Mouse (Mus musculus) erythroid progenitor cell, adult 5-6 weeks (primary cell): ENCODE results near the gene Cacng7. TPM values are rescaled to one million over a fixed set of nuclear protein-coding genes. Genes with fewer than 3 reads are reported as not detected.

Source experiments
- ATAC-seq: replicated peaks from 2 replicates; pipeline ENCODE4 v1.8.0; 2016; ENCODE audit warnings: moderate number of reproducible peaks, mild to moderate bottlenecking, moderate TSS enrichment, inconsistent platforms; ENCODE audit not compliant: poor library complexity, low FRiP score, severe bottlenecking
- total RNA-seq, 2 experiments: library from RNA; stranded (forward) in 1 of 2; stranded (reverse) in 1 of 2; fragments of 150-400 nt in 1 of 2; fragments of 186-747, 209-891 nt in 1 of 2; gene quantifications; 2 replicates each; pipeline versions ENCODE4 v1.2.3 to v1.2.4; 2015 to 2017; ENCODE audit warnings: low replicate concordance in 2 of 2

Cacng7 gene
- total RNA-seq, 2 experiments from 2014 or later, result not detected

GRCm38 (mm10) chr7:3301628-3302555 lies 30.9 kb upstream of the Cacng7 start:
- no peak for ATAC-seq

DNA sequence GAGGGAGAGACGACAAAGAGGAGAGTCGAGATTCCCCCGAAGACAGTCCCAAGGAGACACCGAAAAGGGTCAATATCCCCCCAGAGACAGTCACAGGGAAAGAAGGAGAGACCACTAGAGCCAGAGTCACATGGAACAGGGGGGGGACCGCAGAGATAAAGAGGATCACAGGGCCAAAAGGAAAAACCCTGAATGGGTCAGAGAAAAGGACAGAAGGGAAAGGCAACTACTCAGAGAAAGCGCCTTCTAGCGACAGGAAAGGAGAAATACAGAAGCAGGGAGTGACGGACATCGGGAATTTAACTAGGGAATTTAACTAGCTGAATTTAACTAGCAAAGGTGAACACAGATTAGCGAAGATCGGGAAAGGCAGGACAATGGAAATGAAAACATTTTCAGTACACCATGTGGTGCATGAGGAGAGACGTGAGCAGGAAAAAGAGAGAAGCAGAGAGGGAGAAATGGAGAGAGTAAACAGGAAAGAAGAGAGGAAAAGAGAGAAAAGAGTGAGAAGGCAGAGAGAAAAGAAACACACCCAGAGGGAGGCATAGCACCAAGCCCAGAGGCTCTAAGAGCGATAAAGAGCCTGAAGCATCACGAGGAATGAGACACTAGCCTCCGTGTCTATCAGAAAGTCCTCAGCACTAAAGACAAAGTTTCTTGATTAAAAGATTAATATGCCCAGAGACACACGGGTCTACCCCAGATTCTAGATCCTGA lies 30.0 kb upstream of the Cacng7 start:
- ATAC-seq, result no peak

DNA sequence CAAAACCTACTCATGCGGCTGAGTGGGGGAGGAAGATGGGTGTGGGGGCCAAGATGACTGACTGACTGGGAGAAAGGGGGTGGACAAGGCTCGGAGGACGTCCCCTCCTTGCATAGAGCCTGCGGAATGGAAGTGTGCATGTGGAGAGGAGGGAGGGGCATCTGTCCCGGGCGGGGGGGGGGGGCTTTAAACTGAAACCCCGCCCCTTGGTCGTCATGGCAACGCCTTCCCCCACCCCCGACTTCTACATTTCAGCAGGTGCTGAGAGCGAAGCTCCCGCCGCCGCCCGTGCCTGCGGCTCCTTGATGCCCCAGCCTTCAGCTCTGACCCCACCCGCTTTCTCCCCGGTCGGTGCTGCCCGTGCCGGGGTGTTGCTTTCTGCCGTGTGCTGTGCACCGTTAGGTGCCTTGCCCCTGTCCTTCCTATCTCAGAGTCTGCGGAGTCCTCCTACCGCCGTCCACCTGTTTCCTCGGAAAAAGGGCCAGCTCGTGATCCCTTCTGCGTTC lies 29.4 kb upstream of the Cacng7 start:
- ATAC-seq, result no peak

DNA sequence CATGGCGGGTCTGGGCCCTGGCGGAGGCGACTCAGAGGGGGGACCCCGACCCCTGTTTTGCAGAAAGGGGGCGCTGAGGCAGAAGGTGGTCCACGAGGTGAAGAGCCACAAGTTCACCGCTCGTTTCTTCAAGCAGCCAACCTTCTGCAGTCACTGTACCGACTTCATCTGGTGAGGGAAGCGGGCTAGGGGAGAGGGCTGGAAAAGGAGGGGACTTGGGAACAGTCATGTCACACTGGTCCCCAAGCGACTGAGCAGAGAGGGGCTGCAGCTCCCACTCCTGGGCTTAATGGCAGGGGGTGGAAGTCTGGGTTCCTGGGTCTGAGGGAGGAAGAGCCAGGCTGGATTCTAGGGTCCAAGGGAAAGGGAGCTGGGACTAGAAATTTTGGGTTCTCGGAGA lies 29.0 kb upstream of the Cacng7 start:
- ATAC-seq, result no peak

GRCm38 (mm10) chr7:3304298-3304697 lies 28.5 kb upstream of the Cacng7 start:
- no peak for ATAC-seq

GRCm38 (mm10) chr7:3306400-3306799 lies 26.4 kb upstream of the Cacng7 start:
- no peak for ATAC-seq

- no peak for ATAC-seq
Observed at GRCm38 (mm10) chr7:3308646-3309045, 24.1 kb upstream of the Cacng7 start.

DNA sequence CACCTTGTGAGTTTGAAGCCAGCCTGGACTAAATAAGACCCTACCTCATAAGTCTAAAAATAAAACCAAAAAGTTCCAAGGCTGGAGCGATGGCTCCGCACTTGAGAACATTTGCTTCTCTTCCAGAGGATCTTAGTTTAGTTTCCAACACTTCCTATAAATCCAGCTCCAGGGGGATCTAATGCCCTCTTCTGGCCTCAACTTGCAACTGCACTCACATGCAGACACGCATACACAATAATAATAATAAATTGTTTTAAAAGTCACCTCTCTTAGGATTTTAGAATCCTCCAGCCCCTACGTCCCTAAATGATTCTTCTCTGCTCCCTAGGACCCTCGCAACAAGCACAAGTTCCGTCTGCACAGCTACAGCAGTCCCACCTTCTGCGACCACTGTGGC lies 22.5 kb upstream of the Cacng7 start:
- no peak for ATAC-seq

DNA sequence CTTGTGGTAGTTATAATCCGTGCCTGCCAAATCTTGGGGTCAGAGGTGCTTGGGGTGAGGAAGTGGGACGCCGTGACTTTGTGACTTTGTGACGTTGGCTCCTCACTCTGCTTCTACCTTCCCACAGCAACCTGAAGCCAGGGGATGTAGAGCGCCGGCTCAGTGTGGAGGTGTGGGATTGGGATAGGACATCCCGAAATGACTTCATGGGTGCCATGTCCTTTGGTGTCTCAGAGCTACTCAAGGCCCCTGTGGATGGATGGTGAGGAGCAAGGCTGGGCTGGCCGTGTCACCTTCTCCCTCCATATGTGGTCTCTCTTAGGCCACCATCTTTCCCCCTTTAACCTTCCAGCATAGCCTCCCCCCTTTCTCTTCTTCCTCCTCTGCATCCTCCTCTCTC lies 19.2 kb upstream of the Cacng7 start:
- no peak for ATAC-seq

DNA sequence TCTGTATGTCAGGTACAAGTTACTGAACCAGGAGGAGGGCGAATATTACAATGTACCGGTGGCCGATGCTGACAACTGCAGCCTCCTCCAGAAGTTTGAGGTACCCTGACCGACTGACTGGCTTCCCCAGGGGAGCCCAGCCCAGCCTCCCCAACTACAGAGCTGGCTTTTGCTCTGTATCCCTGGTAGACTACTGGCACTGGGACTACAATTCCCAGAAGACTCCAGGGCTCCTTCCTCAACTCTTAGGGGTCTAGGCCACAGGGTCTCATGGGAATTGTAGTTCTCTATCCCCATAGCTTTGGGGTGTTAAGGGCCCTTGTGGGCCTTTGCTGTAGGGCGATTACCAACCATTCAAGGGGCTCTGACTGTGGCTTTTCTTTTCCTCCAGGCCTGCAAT lies 18.6 kb upstream of the Cacng7 start:
- ATAC-seq, result no peak

DNA sequence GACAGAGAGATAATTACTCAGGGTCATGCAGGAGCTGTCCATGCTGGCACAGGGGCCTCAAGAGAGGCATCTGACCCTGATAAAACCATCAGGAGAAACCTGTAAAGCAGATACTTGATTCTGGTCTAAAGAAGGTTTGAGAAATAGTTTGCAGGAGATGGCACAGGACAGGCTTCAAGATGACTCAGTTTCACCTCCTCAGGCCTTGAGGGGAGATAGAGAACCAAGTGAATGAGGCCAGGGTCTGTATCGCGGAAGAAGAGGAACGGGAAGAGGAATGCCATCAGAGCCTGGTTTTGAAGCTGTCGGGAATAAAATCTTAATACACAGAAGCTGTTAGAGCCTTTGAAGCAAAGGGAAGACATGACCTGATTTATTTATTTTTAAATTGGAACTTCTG lies 15.1 kb upstream of the Cacng7 start:
- no peak for ATAC-seq

- ATAC-seq, result no peak
Observed at GRCm38 (mm10) chr7:3320856-3321255, 11.9 kb upstream of the Cacng7 start.

DNA sequence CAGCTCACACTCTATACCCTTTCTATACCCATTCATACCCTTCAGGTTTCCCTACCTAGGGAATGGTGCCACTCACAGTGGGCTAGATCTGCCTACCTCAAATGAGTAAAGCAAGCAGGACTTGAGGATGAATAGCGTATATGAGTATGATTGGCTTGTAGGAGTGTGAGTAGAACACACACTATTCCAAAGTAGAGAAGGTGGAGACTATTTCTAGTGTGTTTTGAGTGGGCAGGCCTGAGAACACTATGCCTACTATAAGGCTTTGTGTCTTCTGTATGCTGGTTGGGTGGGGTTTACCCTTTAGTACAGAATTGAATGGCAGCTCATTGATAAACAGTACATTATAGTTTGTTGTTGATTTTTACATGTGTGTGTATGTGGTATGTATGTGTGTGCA lies 8.9 kb upstream of the Cacng7 start:
- no peak for ATAC-seq

GRCm38 (mm10) chr7:3327961-3328360 lies 4.8 kb upstream of the Cacng7 start:
- ATAC-seq, result no peak

- peak; percentile 54; the same call in 1 of the 2 replicates for ATAC-seq
Observed at GRCm38 (mm10) chr7:3329776-3330546, 2.8 kb upstream of the Cacng7 start.

DNA sequence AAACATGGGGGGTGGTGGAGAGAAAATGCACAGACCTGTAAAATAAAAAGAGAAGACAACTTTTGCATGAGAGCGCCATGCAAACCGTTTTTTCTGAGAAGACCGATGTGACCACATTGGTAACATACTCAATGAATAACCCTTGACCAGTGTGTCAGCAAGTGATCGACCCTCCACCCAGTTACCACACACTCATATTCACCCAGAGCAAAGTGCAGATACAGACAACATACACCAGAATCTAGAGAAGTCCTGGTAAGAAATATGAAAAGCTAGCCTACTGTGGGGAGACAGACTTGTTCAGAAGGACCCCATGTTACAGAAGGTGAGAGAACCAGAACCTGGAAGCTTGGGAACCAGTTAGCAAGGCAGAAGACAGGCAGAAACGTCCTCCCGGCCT lies 1.6 kb upstream of the Cacng7 start:
- no peak for ATAC-seq

- ATAC-seq, result no peak
Observed at GRCm38 (mm10) chr7:3331581-3332223, 1.1 kb upstream of the Cacng7 start.

DNA sequence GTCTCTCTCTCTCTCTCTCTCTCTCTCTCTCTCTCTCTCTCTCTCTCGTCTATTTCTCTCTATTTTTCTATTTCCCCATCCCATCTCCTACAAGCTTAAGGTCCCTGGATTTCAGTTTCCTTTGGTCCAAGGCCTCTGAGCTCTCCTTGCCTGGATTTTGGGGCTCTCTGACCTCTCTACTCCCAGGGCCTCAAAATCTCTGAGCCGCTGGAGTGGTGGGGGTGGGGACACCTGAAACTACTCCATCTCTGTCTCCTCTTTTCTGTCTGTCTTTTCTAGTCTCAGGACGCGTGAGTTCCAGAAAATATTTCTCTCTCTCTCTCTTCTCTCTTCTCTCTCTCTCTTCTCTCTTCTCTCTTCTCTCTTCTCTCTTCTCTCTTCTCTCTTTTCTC lies 535 bp upstream of the Cacng7 start:
- no peak for ATAC-seq

GRCm38 (mm10) chr7:3333542-3333941 lies 787 bp downstream of the Cacng7 start:
- no peak for ATAC-seq

DNA sequence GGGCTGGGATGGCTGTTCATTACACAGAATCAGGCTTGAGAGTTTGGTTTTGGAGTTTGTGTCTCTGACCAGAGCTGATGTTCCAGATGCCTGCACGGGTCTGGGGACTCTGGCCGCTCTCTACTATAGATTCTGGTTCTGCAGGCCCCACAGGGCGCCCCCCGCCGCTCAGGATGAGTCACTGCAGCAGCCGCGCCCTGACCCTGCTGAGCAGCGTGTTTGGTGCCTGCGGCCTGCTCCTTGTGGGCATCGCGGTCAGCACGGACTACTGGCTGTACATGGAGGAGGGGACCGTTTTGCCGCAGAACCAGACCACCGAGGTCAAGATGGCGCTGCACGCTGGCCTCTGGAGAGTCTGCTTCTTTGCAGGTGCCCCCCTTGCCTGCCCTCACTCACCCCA lies 3.7 kb downstream of the Cacng7 start:
- no peak for ATAC-seq
